Mouse (Mus musculus) ZHBTc4 (cell line): ENCODE measurements around the gene Extl2.

Source experiments
- DNase-seq: peaks from one replicate; pipeline ENCODE4 v3.0.0-alpha.2; 2011; ENCODE audit warnings: low read depth, low spot score

Extl2 gene

DNA sequence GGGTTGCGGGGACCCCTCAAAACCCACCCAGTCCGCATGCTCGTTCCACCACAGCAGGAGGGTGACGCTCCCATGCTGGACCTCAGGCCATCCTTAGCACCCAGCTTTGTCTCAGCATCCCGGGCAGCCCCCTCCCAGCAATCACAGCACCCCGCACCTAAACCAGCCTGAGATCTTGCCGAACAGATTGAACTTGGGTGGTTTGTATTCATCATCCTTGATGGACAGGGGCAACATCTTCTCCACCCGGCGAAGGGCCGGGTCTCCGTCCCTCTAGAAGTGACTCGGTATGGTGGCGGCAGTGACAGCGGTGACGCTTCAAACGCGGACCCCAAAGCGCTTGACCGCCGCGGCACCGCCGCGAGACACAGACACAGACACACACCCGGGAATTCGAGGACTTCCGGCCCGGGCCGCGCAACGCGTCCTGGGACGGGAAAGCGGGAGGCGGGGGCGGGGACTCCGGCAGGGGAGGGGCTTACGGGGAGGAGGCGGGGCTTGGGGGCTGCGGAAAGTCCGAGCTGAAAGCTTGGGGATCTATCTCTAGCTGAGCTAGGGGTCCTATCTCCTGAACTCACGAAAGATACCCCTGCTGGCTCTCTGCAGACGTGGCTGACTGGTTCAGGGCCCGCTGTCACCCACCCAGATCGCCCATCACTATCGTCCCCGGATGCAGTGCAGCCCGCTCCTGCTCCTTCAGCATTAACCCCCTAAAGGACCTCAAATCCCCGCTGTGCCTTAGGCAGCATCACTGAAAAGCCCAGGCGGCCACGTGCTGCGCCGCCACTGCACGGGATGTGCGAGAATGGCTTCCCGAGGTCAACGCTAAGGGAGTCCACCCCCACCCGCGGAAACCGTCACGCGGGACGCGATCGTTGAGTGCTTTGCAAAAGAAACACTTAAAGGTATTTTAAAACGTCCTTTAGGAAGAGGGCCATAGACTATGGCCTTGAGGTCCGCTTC is at the start of gene Extl2, which contains the start of gene Slc30a7:
TSS of gene Extl2 (plus strand) at position 485 of the 963 bp plus-strand sequence.
TSS of gene Slc30a7 (minus strand) at position 429 of the 963 bp plus-strand sequence.
- DNase-seq, result peak; percentile 93

DNA sequence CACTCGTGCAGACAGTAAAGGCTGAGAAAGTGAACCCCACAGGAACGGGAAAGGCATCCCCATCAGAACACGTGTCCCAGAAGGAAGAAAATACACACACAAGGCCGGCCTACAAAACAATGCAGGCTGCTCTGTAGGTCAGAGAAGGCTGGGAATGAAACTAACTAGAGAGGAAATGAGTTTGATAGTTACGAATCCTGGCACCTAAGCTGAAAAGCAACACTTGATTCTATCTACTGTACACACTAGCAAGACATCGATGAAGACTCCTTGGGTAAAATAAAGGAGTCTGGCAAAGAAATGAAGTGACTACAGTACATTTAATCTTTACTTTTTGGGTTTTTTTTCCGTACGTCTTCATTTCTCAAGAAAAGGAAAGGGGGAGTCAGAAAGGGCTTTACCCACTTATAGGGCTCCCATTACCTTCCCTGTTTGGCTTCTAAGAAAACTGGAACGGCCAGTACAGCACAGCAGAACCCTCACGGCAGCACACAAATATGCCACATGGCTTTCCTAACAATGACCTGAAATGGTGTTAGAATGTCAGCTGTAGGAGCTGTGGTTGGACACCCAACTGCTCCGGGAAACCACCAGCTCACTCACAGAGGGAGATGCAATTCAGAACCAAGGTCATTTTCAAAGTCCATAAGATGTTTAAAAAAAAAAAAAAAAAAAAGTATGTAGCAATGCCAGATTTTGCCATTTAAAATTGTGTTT is 45.8 kb upstream of the Extl2 start:
- no peak for DNase-seq

DNA sequence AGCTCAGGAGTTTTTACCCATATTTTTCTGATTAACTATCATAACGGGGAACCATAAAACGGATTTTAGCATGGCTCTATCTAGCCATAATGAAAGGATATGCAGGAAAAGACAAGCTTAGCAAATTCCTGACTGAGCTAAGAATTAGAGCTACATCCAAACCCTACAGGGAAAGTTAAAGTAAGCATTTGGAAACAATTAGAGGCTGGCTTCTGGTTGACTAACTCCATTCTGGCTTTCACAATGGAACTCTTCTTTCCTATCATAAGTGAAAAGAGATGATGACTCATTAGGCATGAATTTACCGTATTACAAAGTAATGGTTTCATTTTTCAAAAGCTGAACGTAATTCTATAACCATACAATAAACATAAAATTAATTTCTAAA is 45.2 kb upstream of the Extl2 start:
- no peak for DNase-seq

DNA sequence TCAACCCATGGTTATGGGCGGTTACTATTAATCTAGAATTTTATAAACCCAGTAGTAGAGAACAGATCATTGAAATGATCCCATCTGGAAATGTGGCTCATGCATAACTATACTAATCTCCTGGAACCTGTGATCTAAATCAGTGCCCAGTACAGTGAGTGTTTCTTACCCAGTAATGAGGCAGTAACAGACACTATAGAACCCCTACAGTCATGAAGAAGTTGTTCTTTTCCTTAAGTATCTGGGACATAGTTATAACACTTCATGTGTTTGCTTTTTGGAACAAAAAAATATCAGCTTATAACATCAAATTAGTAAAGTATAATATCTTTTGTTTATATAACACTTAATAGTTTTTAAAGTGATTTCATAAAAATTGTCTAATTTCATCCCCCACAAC is 43.7 kb upstream of the Extl2 start:
- DNase-seq, result no peak

DNA sequence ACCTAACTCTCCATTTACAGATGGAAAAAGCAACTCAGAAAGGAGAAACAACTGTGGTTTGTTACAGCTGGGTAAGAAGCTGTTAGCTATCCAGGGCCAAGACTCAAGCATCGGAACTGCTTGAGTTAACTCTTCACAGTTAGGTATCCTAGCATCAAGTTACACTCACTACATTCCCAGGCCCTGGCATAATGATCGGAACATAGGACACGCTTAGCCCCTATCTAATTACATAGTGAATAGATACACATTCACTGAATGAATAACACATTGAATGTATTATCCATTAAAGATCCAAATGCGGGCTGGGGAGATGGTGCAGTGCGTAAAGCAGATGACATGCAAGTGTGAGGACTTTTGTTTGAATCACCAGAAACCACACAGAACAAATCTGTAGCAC is 43.2 kb upstream of the Extl2 start:
- no peak for DNase-seq

DNA sequence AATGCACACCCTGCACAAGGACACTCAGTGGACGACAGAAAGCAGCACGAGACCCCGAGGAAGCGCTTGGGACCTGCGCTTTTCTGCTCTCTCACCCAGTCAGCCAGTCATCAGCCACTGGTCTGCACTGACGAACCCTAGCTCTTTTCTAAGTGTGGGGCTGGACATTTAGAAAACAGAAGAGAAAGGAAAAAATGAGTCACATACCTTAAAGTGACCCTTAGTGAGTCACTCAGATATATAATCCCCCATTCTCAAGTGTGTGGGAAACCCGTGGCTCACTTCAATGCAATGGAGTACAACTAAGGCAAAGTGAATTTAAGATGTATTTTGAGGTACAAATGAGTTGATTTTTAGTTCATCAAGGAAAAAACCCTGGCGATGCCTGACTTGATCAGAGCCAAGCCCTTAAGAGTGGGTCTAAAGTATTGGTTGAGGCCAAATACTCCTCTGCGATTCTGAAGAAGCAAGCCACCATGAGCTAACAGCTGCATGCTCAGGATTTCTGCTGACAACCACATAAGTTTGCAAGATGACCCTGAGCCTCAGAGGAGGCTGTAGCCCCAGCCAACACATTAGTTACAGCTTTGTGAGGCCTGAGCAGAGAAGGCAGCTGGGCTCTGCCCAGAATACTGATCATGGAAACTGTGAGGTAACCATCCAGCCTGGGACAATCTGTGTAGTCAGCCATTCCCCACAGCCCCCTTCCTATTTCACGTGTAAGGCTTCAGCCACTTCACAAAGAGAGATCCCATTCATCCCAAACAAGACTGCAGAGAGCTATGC is 38.3 kb upstream of the Extl2 start:
- no peak for DNase-seq

GRCm38 (mm10) chr3:115971045-115971785 is 36.0 kb upstream of the Extl2 start:
- no peak for DNase-seq

GRCm38 (mm10) chr3:115971891-115972646 is 35.2 kb upstream of the Extl2 start:
- DNase-seq, result no peak

GRCm38 (mm10) chr3:115974228-115974627 is 33.0 kb upstream of the Extl2 start:
- DNase-seq, result no peak

GRCm38 (mm10) chr3:115974995-115975394 is 32.3 kb upstream of the Extl2 start:
- no peak for DNase-seq

DNA sequence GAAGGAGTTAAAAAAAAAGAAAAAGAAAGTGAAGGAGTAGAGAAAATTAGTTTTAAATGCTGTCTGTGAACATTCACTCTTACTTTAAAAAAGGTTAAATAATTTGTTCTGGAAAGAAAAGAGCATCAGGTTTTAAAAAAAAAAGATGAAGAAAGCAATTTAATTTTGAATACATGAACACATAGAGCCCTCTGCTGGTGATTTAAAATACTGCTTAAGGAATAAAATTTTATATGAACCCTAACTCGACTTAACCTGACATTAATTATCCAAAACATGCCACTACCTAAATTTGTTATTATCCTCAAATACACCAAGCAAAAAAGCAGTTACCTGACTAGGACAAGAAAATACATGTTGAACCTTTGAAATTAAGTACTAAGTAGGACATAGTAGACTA is 28.3 kb upstream of the Extl2 start:
- peak; percentile 13 for DNase-seq

GRCm38 (mm10) chr3:115983217-115983616 is 24.0 kb upstream of the Extl2 start:
- DNase-seq, result no peak

DNA sequence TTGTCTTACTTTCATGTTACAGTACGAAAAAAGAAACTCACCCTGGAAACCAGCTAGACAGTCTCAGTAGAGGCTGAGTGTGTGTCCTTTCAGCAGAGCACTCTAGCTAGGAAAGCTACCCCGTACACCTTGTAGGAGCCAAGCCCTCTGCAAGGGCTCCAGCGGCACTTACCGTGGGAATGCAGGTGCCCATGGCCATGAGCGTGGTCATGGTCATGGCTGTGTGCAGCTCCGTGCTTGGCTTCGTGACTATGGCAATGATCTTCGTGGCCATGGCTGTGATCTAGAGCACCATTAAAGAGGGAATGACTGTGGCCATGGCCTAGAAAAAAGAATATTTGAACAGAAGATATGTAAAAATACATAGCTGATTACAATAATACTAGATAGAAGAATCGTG is 22.6 kb upstream of the Extl2 start:
- no peak for DNase-seq

GRCm38 (mm10) chr3:115985183-115985892 is 21.9 kb upstream of the Extl2 start:
- DNase-seq, result no peak

DNA sequence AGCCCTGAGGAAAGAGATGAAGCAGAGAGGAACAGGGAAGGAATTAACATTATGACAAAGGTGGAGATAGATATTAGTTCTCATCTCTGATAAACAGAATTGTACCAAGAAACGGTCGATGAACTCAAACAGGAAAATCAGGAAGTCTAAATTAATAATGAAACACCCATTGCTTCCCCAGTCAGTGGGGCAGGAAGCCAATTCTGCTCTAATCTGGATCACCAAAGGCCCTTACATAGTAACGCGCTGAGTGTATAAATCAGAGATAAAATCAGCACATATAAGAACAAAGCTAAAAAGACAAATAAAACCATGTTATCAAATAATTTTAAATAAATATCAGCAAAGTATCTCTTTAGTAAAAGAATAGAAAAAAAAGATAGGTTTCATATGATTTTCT is 15.2 kb upstream of the Extl2 start:
- DNase-seq, result no peak

- DNase-seq, result no peak
These were observed 14.7 kb upstream of the Extl2 start for GRCm38 (mm10) chr3:115992588-115992987.

GRCm38 (mm10) chr3:115993025-115993424 is 14.2 kb upstream of the Extl2 start:
- DNase-seq, result no peak

DNA sequence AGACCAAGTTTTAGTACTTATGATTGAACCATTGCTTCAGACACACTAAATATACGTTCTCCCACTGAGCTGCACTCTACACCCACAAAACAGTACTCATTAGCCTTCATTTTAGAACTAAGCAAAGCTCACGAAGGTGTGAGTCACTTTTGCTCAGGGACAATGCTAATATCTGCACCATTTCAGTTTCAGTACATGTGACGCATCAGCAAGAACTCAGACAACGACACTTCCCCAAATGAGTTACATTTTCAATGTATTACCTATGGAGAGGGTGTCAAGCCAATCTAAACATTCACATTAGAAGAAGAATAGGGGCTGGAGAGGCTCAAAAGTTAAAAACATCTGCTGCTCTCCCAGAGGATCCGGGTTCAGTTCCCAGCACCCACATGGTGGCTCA is 10.3 kb upstream of the Extl2 start:
- DNase-seq, result no peak

- peak; percentile 36 for DNase-seq
These were observed 831 bp upstream of the Extl2 start for GRCm38 (mm10) chr3:116006284-116006977.
